Mouse (Mus musculus) heart, postnatal 0 days (tissue): ENCODE measurements at regions not wholly inside any gene's neighbourhood (a gene's known extent, or its start where the extent isn't known, plus 50 kb on each side); places are given as distances from the start of the nearest gene placed in this dataset.

Experiments used
- ATAC-seq: fragments of 200-750 bp; cut with Nextera tagmentation; 2 replicates; pipeline ENCODE4 v1.8.0; 2017; ENCODE audit warnings: low read depth, moderate number of reproducible peaks, moderate library complexity; ENCODE audit not compliant: insufficient read depth
- DNase-seq: peaks from one replicate; pipeline ENCODE4 v3.0.0-alpha.2; 2016; ENCODE audit warnings: low spot score
- H3K27ac ChIP-seq: fragments of 300-500 bp; sonication (generic); 2 replicates; pipeline ENCODE4 v1.5.1; 2014; ENCODE audit warnings: low read depth, mild to moderate bottlenecking
- H3K27me3 ChIP-seq: fragments of 300-500 bp; sonication (generic); 2 replicates; pipeline ENCODE4 v1.6.1; 2014; ENCODE audit warnings: low read length, mixed read lengths; ENCODE audit not compliant: control insufficient read depth, insufficient read depth
- H3K36me3 ChIP-seq: fragments of 300-500 bp; sonication (generic); replicated peaks from 2 replicates; pipeline ENCODE4 v1.6.1; 2014; ENCODE audit warnings: low read length, mixed read lengths; ENCODE audit not compliant: control insufficient read depth, insufficient read depth
- H3K4me1 ChIP-seq: fragments of 300-500 bp; sonication (generic); 2 replicates; pipeline ENCODE4 v1.6.1; 2014; ENCODE audit warnings: antibody characterized with exemption; ENCODE audit not compliant: control insufficient read depth, insufficient read depth
- H3K4me2 ChIP-seq: fragments of 300-500 bp; sonication (generic); 2 replicates; pipeline ENCODE4 v1.6.1; 2014; ENCODE audit warnings: low read depth, mild to moderate bottlenecking, low read length, moderate library complexity
- H3K4me3 ChIP-seq: fragments of 300-500 bp; sonication (generic); 2 replicates; pipeline ENCODE4 v1.5.1; 2014; ENCODE audit warnings: low read depth, low read length
- H3K9ac ChIP-seq: fragments of 300-500 bp; sonication (generic); replicated peaks from 2 replicates; pipeline ENCODE4 v1.6.1; 2014; ENCODE audit warnings: low read depth, low read length, mixed read lengths
- H3K9me3 ChIP-seq: fragments of 300-500 bp; sonication (generic); replicated peaks from 2 replicates; pipeline ENCODE4 v1.6.1; 2016; ENCODE audit warnings: low read length; ENCODE audit not compliant: control insufficient read depth
- CTCF ChIP-seq: IDR thresholded peaks from 2 replicates; pipeline ENCODE4 v1.5.1; 2016; ENCODE audit warnings: antibody characterized with exemption, control low read depth, low read depth
- EP300 ChIP-seq: IDR thresholded peaks from 2 replicates; pipeline ENCODE4 v1.6.1; 2016; ENCODE audit warnings: antibody characterized with exemption, low read depth
- WGBS: fragments of 180-500 bp; shearing (Covaris S2); extraction: QIAGEN DNeasy Blood & Tissue Kit; methylation state at CpG from one replicate; pipeline ENCODE4 v1.1.7; 2014; 5-methylcytosine and 5-hydroxymethylcytosine counted together

GRCm38 (mm10) chr12:68718946-68719345, 440.0 kb downstream of the Rps29 start:
- H3K4me3 ChIP-seq: no peak overlapping the region
- no peaks in the 10 kb centered on the region for H3K4me1 ChIP-seq
- H3K27me3 ChIP-seq: no peaks in the 10 kb centered on the region
- no peak for DNase-seq
- ATAC-seq: no peak
- no peak overlapping the region for H3K9ac ChIP-seq
- no peak for TF ChIP-seq CTCF
- no peak for TF ChIP-seq EP300
- H3K27ac ChIP-seq: no peak overlapping the region
- H3K9me3 ChIP-seq: no peaks in the 10 kb centered on the region
- no peak overlapping the region for H3K4me2 ChIP-seq
- H3K36me3 ChIP-seq: no peaks in the 10 kb centered on the region

- Histone ChIP-seq H3K27me3 (no peaks in the 10 kb centered on the region), H3K4me3 (no peak overlapping the region), H3K36me3 (no peaks in the 10 kb centered on the region), H3K27ac (no peak overlapping the region), H3K9me3 (no peaks in the 10 kb centered on the region), H3K4me1 (no peaks in the 10 kb centered on the region), H3K9ac (no peak overlapping the region), H3K4me2 (no peak overlapping the region)
- DNase-seq (no peak), ATAC-seq (no peak)
- TF ChIP-seq CTCF (no peak), EP300 (no peak)
- WGBS: 75% methylated on average over 11 of the region's 11 CpGs
Measured at GRCm38 (mm10) chr12:68694275-68695267, 464.4 kb downstream of the Rps29 start.

GRCm38 (mm10) chr12:68688262-68688661, 470.7 kb downstream of the Rps29 start:
- Histone ChIP-seq H3K4me1 (no peaks in the 10 kb centered on the region), H3K9me3 (no peaks in the 10 kb centered on the region), H3K9ac (no peak overlapping the region), H3K27ac (no peak overlapping the region), H3K4me2 (no peak overlapping the region), H3K27me3 (no peaks in the 10 kb centered on the region), H3K4me3 (no peak overlapping the region), H3K36me3 (no peaks in the 10 kb centered on the region)
- TF ChIP-seq CTCF (no peak), EP300 (no peak)
- WGBS: 72% methylated on average over 3 of the region's 3 CpGs
- DNase-seq: no peak
- ATAC-seq: no peak

- whole genome bisulfite sequencing: 63% methylated on average over 1 of the region's 1 CpGs
- DNase-seq (no peak), ATAC-seq (no peak)
- Histone ChIP-seq H3K27ac (no peak overlapping the region), H3K9me3 (no peaks in the 10 kb centered on the region), H3K36me3 (no peaks in the 10 kb centered on the region), H3K4me3 (no peak overlapping the region), H3K9ac (no peak overlapping the region), H3K4me1 (no peaks in the 10 kb centered on the region), H3K27me3 (no peaks in the 10 kb centered on the region), H3K4me2 (no peak overlapping the region)
- TF ChIP-seq EP300 (no peak), CTCF (no peak)
Measured at GRCm38 (mm10) chr12:68683897-68684296, 475.1 kb downstream of the Rps29 start.

GRCm38 (mm10) chr12:68683176-68683575, 475.8 kb downstream of the Rps29 start:
- Histone ChIP-seq H3K27me3 (no peaks in the 10 kb centered on the region), H3K9ac (no peak overlapping the region), H3K27ac (no peak overlapping the region), H3K4me1 (no peaks in the 10 kb centered on the region), H3K9me3 (no peaks in the 10 kb centered on the region), H3K4me3 (no peak overlapping the region), H3K4me2 (no peak overlapping the region), H3K36me3 (no peaks in the 10 kb centered on the region)
- 59% methylated on average over 4 of the region's 4 CpGs for WGBS
- no peak for TF ChIP-seq CTCF
- TF ChIP-seq EP300: no peak
- DNase-seq: no peak
- ATAC-seq: no peak
